Mouse (Mus musculus) ovary, postnatal 36 days (tissue): ENCODE measurements around the gene Gm7694.

ENCODE experiments used
- DNase-seq: peaks from one replicate; pipeline ENCODE4 v3.0.0; 2022; ENCODE audit warnings: low spot score, mixed read lengths

Gm7694 gene

DNA sequence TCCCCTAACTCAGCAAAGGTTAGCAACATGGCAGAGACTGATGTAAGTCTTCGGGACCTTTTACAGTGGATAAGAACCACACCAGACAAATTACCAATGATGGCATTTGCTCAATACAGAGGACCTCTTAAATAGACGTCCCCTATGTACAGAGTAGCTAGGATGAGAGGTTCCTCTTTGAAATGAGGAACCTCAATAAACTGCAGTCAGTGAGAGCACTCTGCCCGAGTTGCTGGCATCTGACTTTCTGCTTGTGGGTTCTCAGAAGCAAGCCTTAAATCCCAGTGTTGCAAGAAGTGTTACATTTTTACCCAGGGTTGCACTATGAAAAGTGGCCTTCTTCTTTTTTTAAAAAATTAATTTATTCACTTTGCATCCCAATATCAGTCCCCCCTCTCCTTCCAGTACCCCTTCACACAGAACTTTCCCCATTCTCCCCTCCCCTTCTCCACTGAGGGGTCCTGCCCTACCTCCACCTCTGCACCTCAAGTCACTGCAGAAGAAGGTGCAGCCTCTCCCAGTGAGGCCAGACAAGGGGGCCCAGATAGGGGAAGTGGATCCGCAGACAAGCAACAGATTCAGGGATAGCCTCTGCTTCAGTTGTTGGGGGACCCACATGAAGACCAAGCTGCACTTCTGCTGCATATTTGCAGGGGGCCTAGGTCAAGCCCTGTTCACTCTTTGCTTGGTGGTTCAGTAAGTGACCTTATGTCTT, 23.6 kb downstream of the Gm7694 start:
- no peak for DNase-seq

DNA sequence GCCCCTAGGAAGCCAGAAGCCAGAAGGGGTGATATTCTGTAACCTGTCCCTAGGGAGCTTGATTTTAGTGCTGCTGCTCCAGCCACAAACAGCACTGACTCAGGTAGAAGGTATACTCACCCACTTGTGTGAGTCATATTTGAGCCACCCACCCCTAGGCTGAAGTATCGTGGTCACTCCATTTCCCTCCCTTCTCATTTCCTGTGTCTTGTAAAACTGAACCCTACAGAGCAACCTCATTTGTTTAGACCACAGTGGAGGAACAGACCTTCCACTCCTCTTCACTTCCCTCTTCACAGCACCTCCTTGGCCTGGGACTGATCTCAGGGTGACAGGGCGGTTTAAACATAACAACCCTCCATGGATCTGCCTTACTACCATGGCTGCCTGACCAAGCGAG, 29.1 kb downstream of the Gm7694 start, which contains the start of gene Sh2d1b1:
Sh2d1b1 (plus strand) TSS at position 305 of the 400 bp plus-strand sequence.
- DNase-seq, result no peak

DNA sequence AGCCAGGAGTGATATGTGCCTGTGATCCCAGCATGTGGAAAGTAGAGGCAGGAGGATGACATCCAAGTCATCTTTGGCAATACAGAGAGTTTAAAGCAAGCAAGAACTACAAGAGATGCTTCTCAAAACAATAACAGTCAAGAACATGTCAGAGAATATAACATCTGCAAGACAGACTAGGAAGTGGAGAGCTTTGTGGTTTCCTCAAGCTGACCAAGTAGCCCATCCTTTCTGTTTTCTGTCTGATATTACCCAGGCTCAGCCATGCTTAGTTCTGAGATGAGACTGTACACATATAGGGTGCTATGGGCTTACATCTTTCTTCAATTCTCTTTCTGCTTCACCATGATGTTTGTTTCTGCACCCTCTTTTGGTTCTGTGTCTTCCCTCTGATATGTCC, 32.9 kb downstream of the Gm7694 start:
- no peak for DNase-seq

GRCm38 (mm10) chr1:170270696-170271095, 35.4 kb downstream of the Gm7694 start:
- DNase-seq, result no peak

GRCm38 (mm10) chr1:170270281-170270680, 35.9 kb downstream of the Gm7694 start:
- DNase-seq, result no peak

DNA sequence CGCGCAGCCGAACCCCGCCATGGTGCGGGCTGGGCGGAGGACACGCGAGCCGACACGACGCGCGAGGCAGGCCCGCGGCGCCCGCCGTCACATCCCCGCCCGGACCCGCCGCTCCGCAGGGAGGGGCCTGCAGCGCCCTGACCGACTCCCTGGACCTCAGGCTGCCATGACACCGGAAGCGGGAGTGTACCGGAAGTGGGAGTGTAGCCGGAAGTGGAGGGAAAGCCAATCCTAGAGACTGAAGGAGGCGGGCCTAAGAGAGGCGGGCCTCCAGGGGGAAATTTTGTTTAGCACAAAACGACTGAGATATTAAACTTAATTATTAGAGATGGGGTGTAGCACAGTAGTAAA, 50.6 kb downstream of the Gm7694 start:
- peak; percentile 79 for DNase-seq

DNA sequence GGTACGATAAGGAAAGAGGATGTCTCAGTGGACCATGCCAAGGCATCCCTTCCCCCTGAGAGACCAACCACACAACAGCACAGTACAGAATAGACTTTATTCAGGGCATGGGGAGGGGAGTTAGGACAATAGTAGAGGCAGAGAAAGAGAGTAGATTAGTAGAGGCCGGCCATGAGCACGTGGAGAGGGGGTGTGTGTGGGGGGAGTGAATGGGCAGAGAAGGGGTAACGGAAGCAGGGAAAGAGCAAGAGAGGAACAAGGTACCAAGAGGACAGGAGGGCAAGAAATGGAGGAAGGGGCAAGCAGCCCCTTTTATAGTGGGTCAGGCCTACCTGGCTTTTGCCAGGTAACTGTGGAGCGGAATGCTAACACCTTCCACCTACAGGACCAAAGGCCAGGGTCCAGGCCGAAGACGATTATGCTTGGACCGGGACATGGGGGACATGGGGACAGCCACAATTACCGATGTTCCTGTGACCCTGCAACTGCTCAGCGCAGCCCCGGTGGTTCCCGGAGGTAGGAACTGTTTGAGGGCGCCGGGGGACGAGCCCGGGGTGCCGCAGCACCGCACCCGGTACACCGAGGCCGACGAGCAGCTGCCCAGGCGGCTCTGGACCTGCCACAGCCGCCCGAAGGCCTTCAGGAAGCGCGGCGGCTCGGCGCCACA, 51.1 kb downstream of the Gm7694 start:
- no peak for DNase-seq
